Mouse (Mus musculus): ENCODE measurements at regions not wholly inside any gene's neighbourhood (a gene's known extent, or its start where the extent isn't known, plus 50 kb on each side); places are given as distances from the start of the nearest gene placed in this dataset.

GRCm38 (mm10) chr12:51502724-51503123 lies 90.4 kb upstream of the Coch start:
- TF ChIP-seq CTCF (IDR thresholded peaks at IDR 0.05; ENCODE audit: low read depth, low read length) (no peak), POLR2A (IDR thresholded peaks at IDR 0.05; ENCODE audit: extremely low read depth, insufficient read depth, low read length) (no peak)

All from liver, adult 2 months (tissue).